Mouse (Mus musculus) intestine, postnatal 0 days (tissue): ENCODE measurements around the gene Ccdc114. TPM values are rescaled to one million over a fixed set of nuclear protein-coding genes. Genes with fewer than 3 reads are reported as not detected.
A peak's percentile ranks its signal among the peaks of the same experiment; 100 is the strongest.

Source experiments
- ATAC-seq: fragments of 200-750 bp; cut with Nextera tagmentation; 2 replicates; pipeline ENCODE4 v1.8.0; 2017; ENCODE audit warnings: mild to moderate bottlenecking, moderate TSS enrichment, moderate library complexity
- H3K27ac ChIP-seq: fragments of 300-500 bp; sonication (generic); 2 replicates; pipeline ENCODE4 v1.5.1; 2014; ENCODE audit warnings: mild to moderate bottlenecking, low read depth, low read length, moderate library complexity
- H3K27me3 ChIP-seq: fragments of 300-500 bp; sonication (generic); replicated peaks from 2 replicates; pipeline ENCODE4 v1.6.1; 2014; ENCODE audit warnings: low read length, mixed read lengths; ENCODE audit not compliant: control insufficient read depth, insufficient read depth
- H3K36me3 ChIP-seq: fragments of 300-500 bp; sonication (generic); 2 replicates; pipeline ENCODE4 v1.6.1; 2014; ENCODE audit warnings: mild to moderate bottlenecking, moderate library complexity; ENCODE audit not compliant: control insufficient read depth, insufficient read depth
- H3K4me1 ChIP-seq: fragments of 300-500 bp; sonication (generic); replicated peaks from 2 replicates; pipeline ENCODE4 v1.6.1; 2014; ENCODE audit warnings: antibody characterized with exemption, low read length, mixed read lengths; ENCODE audit not compliant: control insufficient read depth, insufficient read depth
- H3K4me2 ChIP-seq: fragments of 300-500 bp; sonication (generic); replicated peaks from 2 replicates; pipeline ENCODE4 v1.6.1; 2014; ENCODE audit warnings: low read depth, mild to moderate bottlenecking, moderate library complexity
- H3K4me3 ChIP-seq: fragments of 300-500 bp; sonication (generic); 2 replicates; pipeline ENCODE4 v1.5.1; 2014; ENCODE audit warnings: low read depth, low read length
- H3K9ac ChIP-seq: fragments of 300-500 bp; sonication (generic); 2 replicates; pipeline ENCODE4 v1.6.1; 2014; ENCODE audit warnings: mild to moderate bottlenecking, low read depth, low read length
- H3K9me3 ChIP-seq: fragments of 300-500 bp; sonication (generic); 2 replicates; pipeline ENCODE4 v1.6.1; 2016; ENCODE audit warnings: mixed run types; ENCODE audit not compliant: control insufficient read depth
- CTCF ChIP-seq: sonication (generic); IDR thresholded peaks from 2 replicates; pipeline ENCODE4 v1.5.1; 2016; ENCODE audit warnings: low read depth, mild to moderate bottlenecking, control low read depth, antibody characterized with exemption, moderate library complexity
- WGBS: fragments of 180-500 bp; shearing (Covaris S2); extraction: QIAGEN DNeasy Blood & Tissue Kit; methylation state at CpG from one replicate; pipeline ENCODE4 v1.1.7; 2014; 5-methylcytosine and 5-hydroxymethylcytosine counted together
- polyA plus RNA-seq: library from polyadenylated mRNA; unstranded; fragments of >200 nt; fragmentation: Nextera tagmentation; extraction: Ambion mirVana; gene quantifications from 2 replicates; pipeline ENCODE4 v1.2.1, GENCODE M21; 2015

Ccdc114 gene
- polyA plus RNA-seq, 1 experiment from 2014 or later: 2.9 TPM

DNA sequence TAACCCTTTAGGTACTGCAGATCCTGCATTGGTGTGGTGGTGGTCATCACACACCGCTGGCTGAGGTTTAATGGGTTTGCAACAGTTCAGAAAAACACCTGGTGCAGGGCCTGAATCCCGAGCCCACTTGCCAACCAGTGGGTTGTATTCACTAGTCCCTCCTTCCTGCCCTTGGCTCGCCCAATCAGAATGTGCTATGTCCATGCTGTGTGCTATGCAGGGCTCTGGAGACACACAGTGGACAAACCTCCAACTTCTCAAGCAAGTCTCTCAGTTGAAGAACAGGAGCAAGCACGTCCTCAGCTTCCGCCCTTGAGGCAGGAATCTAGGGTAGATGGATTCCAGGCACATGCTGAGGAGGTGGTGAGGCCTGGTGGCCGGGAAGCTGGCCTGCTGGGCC is 50.6 kb downstream of the Ccdc114 start:
- Histone ChIP-seq H3K4me3 (no peak overlapping the region), H3K36me3 (no peaks in the 10 kb centered on the region), H3K4me2 (no peak overlapping the region), H3K27ac (no peak overlapping the region), H3K9ac (no peak overlapping the region), H3K4me1 (no peaks in the 10 kb centered on the region), H3K27me3 (no peaks in the 10 kb centered on the region), H3K9me3 (no peaks in the 10 kb centered on the region)
- 71% methylated on average over 6 of the region's 6 CpGs for WGBS
- no peak for ATAC-seq
- TF ChIP-seq CTCF: peak; percentile 24; the same call in 1 of the 2 replicates

DNA sequence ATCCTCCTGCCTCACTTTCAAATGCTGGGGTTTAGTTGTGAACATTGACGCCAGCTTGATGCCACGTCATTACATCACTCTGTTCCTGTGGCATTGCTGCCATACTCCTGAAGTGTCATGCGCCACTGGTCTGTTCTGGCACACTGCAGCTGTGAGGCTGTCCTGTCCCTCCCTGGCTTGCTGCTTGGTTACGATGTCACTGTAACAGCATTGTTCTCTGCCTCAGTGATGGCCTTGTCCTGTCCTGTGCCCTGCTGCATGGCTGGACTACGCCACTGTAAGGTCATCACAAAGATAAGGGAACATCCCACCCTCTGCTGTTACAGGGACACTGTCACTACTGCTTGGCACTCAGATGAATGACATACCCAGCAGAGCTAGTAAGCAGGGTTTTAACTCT is 57.7 kb downstream of the Ccdc114 start:
- Histone ChIP-seq H3K36me3 (no peaks in the 10 kb centered on the region), H3K27me3 (no peaks in the 10 kb centered on the region), H3K4me1 (no peaks in the 10 kb centered on the region), H3K27ac (no peak overlapping the region), H3K4me3 (no peak overlapping the region), H3K9me3 (no peaks in the 10 kb centered on the region), H3K4me2 (no peak overlapping the region), H3K9ac (no peak overlapping the region)
- WGBS: 82% methylated on average over 5 of the region's 5 CpGs
- ATAC-seq: no peak
- no peak for TF ChIP-seq CTCF

DNA sequence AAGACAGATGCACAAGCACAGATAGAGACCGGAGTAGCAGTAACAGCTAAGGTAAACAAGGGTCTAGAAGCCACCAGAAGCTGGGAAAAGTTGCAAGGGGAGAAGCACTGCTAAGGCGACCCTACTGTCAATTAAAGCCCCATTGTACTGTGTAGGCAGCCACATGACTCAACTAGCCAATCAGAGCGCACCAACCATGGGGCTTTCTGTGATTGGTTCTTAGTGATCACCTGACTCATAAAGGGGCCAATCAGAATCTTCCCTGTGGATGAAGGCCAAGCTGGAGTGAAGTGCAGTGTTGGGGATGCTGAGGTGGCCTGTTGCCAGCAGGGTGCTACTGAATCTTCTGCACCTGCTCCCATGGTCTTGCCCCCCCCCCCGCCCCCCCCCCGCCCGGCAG is 63.0 kb downstream of the Ccdc114 start:
- Histone ChIP-seq H3K27me3 (no peaks in the 10 kb centered on the region), H3K4me1 (no peaks in the 10 kb centered on the region), H3K36me3 (peaks cover 4% of the 10 kb centered on the region; the same call in 1 of the 2 replicates), H3K9me3 (no peaks in the 10 kb centered on the region), H3K27ac (no peak overlapping the region), H3K4me2 (no peak overlapping the region), H3K9ac (no peak overlapping the region), H3K4me3 (no peak overlapping the region)
- no peak for TF ChIP-seq CTCF
- ATAC-seq: no peak
- WGBS: 75% methylated on average over 5 of the region's 6 CpGs

DNA sequence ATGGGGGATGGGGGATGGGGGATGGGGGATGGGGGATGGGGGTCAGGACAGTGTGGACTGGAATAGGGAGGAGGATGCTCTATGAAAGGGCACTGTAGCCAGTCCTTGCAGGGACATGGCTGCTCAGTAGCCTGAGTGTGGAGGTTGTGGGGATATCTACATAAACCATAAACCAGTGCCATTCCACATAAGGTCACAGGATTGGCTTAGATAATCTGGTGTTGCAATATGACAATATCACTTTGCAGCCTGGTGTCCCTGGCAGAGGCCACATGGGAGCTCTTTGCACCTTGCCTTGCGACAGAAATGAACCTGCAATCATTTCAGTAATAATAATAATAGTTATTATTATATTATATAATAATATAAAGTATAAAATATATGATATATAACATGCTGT is 64.5 kb downstream of the Ccdc114 start:
- Histone ChIP-seq H3K4me1 (no peaks in the 10 kb centered on the region), H3K27me3 (no peaks in the 10 kb centered on the region), H3K4me2 (no peak overlapping the region), H3K27ac (no peak overlapping the region), H3K9me3 (no peaks in the 10 kb centered on the region), H3K4me3 (no peak overlapping the region), H3K9ac (no peak overlapping the region), H3K36me3 (peaks cover 4% of the 10 kb centered on the region; the same call in 1 of the 2 replicates)
- WGBS: 54% methylated on average over 1 of the region's 1 CpGs
- no peak for TF ChIP-seq CTCF
- ATAC-seq: peak; percentile 67; the same call in 1 of the 2 replicates

DNA sequence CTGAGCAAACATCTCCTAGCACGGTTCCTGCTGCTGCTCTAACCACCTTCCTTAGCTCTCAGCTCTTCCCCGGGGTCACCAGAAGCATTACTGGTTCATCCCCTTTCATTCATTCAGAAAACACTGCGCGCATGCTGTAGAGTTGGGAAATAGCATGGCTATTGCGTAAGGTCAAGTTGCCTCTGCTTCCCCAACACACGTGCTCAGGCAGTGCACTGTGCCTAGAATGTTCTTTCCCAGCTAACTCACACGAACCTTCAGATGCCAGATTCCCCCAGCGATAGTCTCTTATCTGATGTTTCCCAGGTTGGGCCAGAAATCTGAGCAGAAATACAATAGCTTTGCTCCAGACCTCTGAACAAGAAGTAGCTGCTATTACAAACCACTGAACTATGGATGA is 68.6 kb downstream of the Ccdc114 start:
- WGBS: 63% methylated on average over 8 of the region's 8 CpGs
- Histone ChIP-seq H3K36me3 (peaks cover 11% of the 10 kb centered on the region; the same call in 1 of the 2 replicates), H3K9me3 (no peaks in the 10 kb centered on the region), H3K27me3 (no peaks in the 10 kb centered on the region), H3K9ac (no peak overlapping the region), H3K27ac (no peak overlapping the region), H3K4me2 (no peak overlapping the region), H3K4me1 (no peaks in the 10 kb centered on the region), H3K4me3 (no peak overlapping the region)
- no peak for TF ChIP-seq CTCF
- no peak; the same call in 1 of the 2 replicates for ATAC-seq

Other genes starting within 250 kb of the Ccdc114 start
- gene Ntn5, start 240.1 kb upstream of the Ccdc114 start, polyA plus RNA-seq: 0.10 and 0.20 TPM in 2 replicates
- gene Sec1, start 229.7 kb upstream of the Ccdc114 start, polyA plus RNA-seq: 0.08 and 0.25 TPM in 2 replicates
- gene Car11, start 224.2 kb upstream of the Ccdc114 start, polyA plus RNA-seq: 2.1 and 2.7 TPM in 2 replicates
- 6.9 and 8.6 TPM in 2 replicates for gene Dbp, start 219.0 kb upstream of the Ccdc114 start, polyA plus RNA-seq
- gene Rpl18, start 208.6 kb upstream of the Ccdc114 start, polyA plus RNA-seq: 708 and 740 TPM in 2 replicates
- gene Sphk2, start 206.1 kb upstream of the Ccdc114 start, polyA plus RNA-seq: 55.1 and 55.9 TPM in 2 replicates
- gene Fam83e, start 202.9 kb upstream of the Ccdc114 start, polyA plus RNA-seq: 16.6 and 16.7 TPM in 2 replicates
- gene Spaca4, start 198.3 kb upstream of the Ccdc114 start, polyA plus RNA-seq: 0.17 and 0.22 TPM in 2 replicates
- gene Lmtk3, start 140.3 kb upstream of the Ccdc114 start, polyA plus RNA-seq: 0.08 and 0.29 TPM in 2 replicates
- 36.7 and 37.1 TPM in 2 replicates for gene Sult2b1, start 139.4 kb upstream of the Ccdc114 start, polyA plus RNA-seq
- 61.9 and 66.4 TPM in 2 replicates for gene Cyth2, start 109.5 kb upstream of the Ccdc114 start, polyA plus RNA-seq
- 0.10 and 0.27 TPM in 2 replicates for gene Kcnj14, start 99.3 kb upstream of the Ccdc114 start, polyA plus RNA-seq
- 16.4 and 16.6 TPM in 2 replicates for gene Grwd1, start 93.1 kb upstream of the Ccdc114 start, polyA plus RNA-seq
- gene Kdelr1, start 51.3 kb upstream of the Ccdc114 start, polyA plus RNA-seq: 99.6 and 107 TPM in 2 replicates
- gene Grin2d, start 45.7 kb upstream of the Ccdc114 start, polyA plus RNA-seq: 0.66 and 1.1 TPM in 2 replicates
- gene Syngr4, start 27.4 kb upstream of the Ccdc114 start, polyA plus RNA-seq: 0.72 and 0.75 TPM in 2 replicates
- 6.8 and 7.4 TPM in 2 replicates for gene Tmem143, start 27.1 kb upstream of the Ccdc114 start, polyA plus RNA-seq
- gene Emp3, start 2.7 kb upstream of the Ccdc114 start, polyA plus RNA-seq: 82.4 and 83.3 TPM in 2 replicates
- gene Abcc6, start 106.2 kb downstream of the Ccdc114 start, polyA plus RNA-seq: 5.3 and 7.1 TPM in 2 replicates
- gene Nomo1, start 109.6 kb downstream of the Ccdc114 start, polyA plus RNA-seq: 34.4 and 37.3 TPM in 2 replicates
- gene Kcnj11, start 176.7 kb downstream of the Ccdc114 start, polyA plus RNA-seq: 0.21 and 0.24 TPM in 2 replicates